Mouse (Mus musculus): ENCODE measurements around the gene Zfp143.

Zfp143 gene

DNA sequence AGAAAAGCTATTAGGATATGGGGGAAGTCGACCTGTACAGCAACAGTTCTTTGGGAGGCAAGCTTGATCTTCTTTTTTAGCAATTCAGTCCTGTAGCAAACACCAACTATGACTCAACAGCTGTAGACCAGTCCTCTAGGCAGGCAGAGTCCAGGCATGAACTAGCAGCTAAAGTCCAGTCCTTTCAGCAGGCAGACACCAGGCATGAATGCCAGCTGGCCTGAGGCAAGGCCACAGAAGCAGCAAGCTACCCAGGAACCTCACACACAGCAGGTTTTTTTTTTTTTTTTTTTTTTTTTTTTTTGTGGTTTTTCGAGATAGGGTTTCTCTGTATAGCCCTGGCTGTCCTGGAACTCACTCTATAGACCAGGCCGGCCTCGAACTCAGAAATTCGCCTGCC lies 73.0 kb downstream of the Zfp143 start:
- DNase-seq (ENCODE audit: low spot score in 2 of 2) = no peak

DNA sequence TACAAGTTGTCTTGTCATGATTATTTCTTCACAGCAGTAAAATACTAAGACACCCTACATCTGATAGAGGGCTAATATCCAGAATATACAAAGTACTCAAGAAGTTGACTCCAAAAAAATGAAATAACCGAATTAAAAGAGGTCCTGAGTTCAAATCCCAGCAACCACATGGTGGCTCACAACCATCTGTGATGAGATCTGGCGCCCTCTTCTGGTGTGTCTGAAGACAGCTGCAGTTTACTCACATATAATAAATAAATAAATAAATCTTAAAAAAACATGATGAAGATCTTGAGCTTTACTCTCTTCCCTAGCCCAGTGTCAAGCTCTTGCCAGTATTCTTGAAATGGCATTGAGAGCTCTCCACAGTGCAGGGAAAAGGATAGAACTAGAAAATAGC lies 77.5 kb downstream of the Zfp143 start:
- DNase-seq (ENCODE audit: low spot score in 2 of 2) = no peak

DNA sequence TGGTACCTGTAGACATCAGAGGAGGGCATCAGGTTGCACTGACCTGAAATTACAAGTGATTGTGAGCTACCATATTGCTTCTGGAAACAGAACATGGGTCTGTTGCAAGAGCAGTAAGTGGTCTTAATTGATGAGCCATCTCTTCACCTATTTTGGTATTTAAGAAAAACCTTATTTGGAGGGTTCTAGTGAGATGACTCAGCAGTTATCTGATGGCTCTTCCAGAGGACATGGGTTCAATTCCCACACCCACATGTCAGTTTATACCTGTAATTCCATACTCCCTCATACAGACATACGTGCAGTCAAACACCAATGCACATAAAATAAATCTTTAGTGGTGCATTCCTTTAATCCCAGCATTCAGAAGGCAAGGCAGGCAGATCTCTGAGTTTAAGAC lies 82.8 kb downstream of the Zfp143 start:
- DNase-seq (ENCODE audit: low spot score in 2 of 2) = no peak

Measured in spleen, postnatal 36 days (tissue).